Mouse (Mus musculus): ENCODE measurements at regions not wholly inside any gene's neighbourhood (a gene's known extent, or its start where the extent isn't known, plus 50 kb on each side); places are given as distances from the start of the nearest gene placed in this dataset.

GRCm38 (mm10) chr14:73891451-73891850 lies 230.4 kb downstream of the Gm21750 start:
- no peaks in the 10 kb centered on the region for H3K27me3 ChIP-seq (replicated peaks)
- no peak overlapping the region for H3K9ac ChIP-seq
- WGBS, result 77% methylated on average over 2 of the region's 2 CpGs
- H3K36me3 ChIP-seq (replicated peaks), result no peaks in the 10 kb centered on the region
- no peaks in the 10 kb centered on the region for H3K4me1 ChIP-seq
- no peak for ATAC-seq (replicated peaks)
- no peaks in the 10 kb centered on the region for H3K9me3 ChIP-seq
- no peak overlapping the region for H3K4me3 ChIP-seq
- no peak overlapping the region for H3K4me2 ChIP-seq
- no peak overlapping the region for H3K27ac ChIP-seq

- Histone ChIP-seq H3K4me2 (no peak overlapping the region), H3K9me3 (no peaks in the 10 kb centered on the region), H3K36me3 (replicated peaks) (no peaks in the 10 kb centered on the region), H3K27ac (no peak overlapping the region), H3K9ac (no peak overlapping the region), H3K27me3 (replicated peaks) (no peaks in the 10 kb centered on the region), H3K4me1 (no peaks in the 10 kb centered on the region), H3K4me3 (no peak overlapping the region)
- no peak for ATAC-seq (replicated peaks)
- 73% methylated on average over 2 of the region's 2 CpGs for WGBS
Observed at GRCm38 (mm10) chr14:73894844-73895243, 233.8 kb downstream of the Gm21750 start.

- no peak overlapping the region for H3K9ac ChIP-seq
Observed at GRCm38 (mm10) chr14:73895266-73895665, 234.2 kb downstream of the Gm21750 start.

GRCm38 (mm10) chr14:73899078-73899477 lies 238.1 kb downstream of the Gm21750 start:
- no peak overlapping the region for H3K27ac ChIP-seq
- ATAC-seq (replicated peaks), result no peak
- H3K27me3 ChIP-seq (replicated peaks), result no peaks in the 10 kb centered on the region
- H3K9ac ChIP-seq, result no peak overlapping the region
- H3K4me3 ChIP-seq, result no peak overlapping the region
- no peaks in the 10 kb centered on the region for H3K4me1 ChIP-seq
- no peaks in the 10 kb centered on the region for H3K36me3 ChIP-seq (replicated peaks)
- no peaks in the 10 kb centered on the region for H3K9me3 ChIP-seq
- H3K4me2 ChIP-seq, result no peak overlapping the region

More at GRCm38 (mm10) chr14:73895266-73895665, 234.2 kb downstream of the Gm21750 start:
- H3K4me1 ChIP-seq, result no peaks in the 10 kb centered on the region
- H3K27me3 ChIP-seq (replicated peaks), result no peaks in the 10 kb centered on the region
- no peak overlapping the region for H3K27ac ChIP-seq
- H3K4me3 ChIP-seq, result no peak overlapping the region
- no peaks in the 10 kb centered on the region for H3K9me3 ChIP-seq
- 74% methylated on average over 3 of the region's 3 CpGs for WGBS
- H3K36me3 ChIP-seq (replicated peaks), result no peaks in the 10 kb centered on the region
- H3K4me2 ChIP-seq, result no peak overlapping the region
- no peak for ATAC-seq (replicated peaks)

- ATAC-seq (replicated peaks), result no peak
- H3K4me3 ChIP-seq, result no peak overlapping the region
Observed at GRCm38 (mm10) chr14:73902085-73902713, 241.2 kb downstream of the Gm21750 start.

GRCm38 (mm10) chr14:73913756-73914448 lies 252.9 kb downstream of the Gm21750 start:
- Histone ChIP-seq H3K9me3 (no peaks in the 10 kb centered on the region), H3K9ac (no peak overlapping the region), H3K4me3 (no peak overlapping the region), H3K27me3 (replicated peaks) (no peaks in the 10 kb centered on the region), H3K4me2 (no peak overlapping the region), H3K36me3 (replicated peaks) (no peaks in the 10 kb centered on the region), H3K4me1 (no peaks in the 10 kb centered on the region), H3K27ac (no peak overlapping the region)
- ATAC-seq (replicated peaks), result no peak
- 73% methylated on average over 5 of the region's 5 CpGs for WGBS

More at GRCm38 (mm10) chr14:73902085-73902713, 241.2 kb downstream of the Gm21750 start:
- H3K4me1 ChIP-seq, result no peaks in the 10 kb centered on the region
- no peak overlapping the region for H3K27ac ChIP-seq
- no peaks in the 10 kb centered on the region for H3K27me3 ChIP-seq (replicated peaks)
- no peaks in the 10 kb centered on the region for H3K36me3 ChIP-seq (replicated peaks)
- 96% methylated on average over 6 of the region's 6 CpGs for WGBS
- no peaks in the 10 kb centered on the region for H3K9me3 ChIP-seq
- H3K9ac ChIP-seq, result no peak overlapping the region
- H3K4me2 ChIP-seq, result no peak overlapping the region

- Histone ChIP-seq H3K4me3 (no peak overlapping the region), H3K36me3 (replicated peaks) (no peaks in the 10 kb centered on the region), H3K9ac (no peak overlapping the region), H3K27me3 (replicated peaks) (no peaks in the 10 kb centered on the region), H3K9me3 (no peaks in the 10 kb centered on the region), H3K4me1 (no peaks in the 10 kb centered on the region), H3K4me2 (no peak overlapping the region), H3K27ac (no peak overlapping the region)
- no peak for ATAC-seq (replicated peaks)
Observed at GRCm38 (mm10) chr14:73915990-73916389, 255.0 kb downstream of the Gm21750 start.

- Histone ChIP-seq H3K9me3 (no peaks in the 10 kb centered on the region), H3K27me3 (replicated peaks) (no peaks in the 10 kb centered on the region), H3K36me3 (replicated peaks) (no peaks in the 10 kb centered on the region), H3K4me2 (no peak overlapping the region), H3K4me3 (no peak overlapping the region), H3K9ac (no peak overlapping the region), H3K27ac (no peak overlapping the region), H3K4me1 (no peaks in the 10 kb centered on the region)
- WGBS, result 72% methylated on average over 2 of the region's 2 CpGs
- no peak for ATAC-seq (replicated peaks)
Observed at GRCm38 (mm10) chr14:73931095-73931494, 270.1 kb downstream of the Gm21750 start.

- Histone ChIP-seq H3K9ac (no peak overlapping the region), H3K27me3 (replicated peaks) (no peaks in the 10 kb centered on the region), H3K27ac (no peak overlapping the region), H3K4me1 (no peaks in the 10 kb centered on the region), H3K36me3 (replicated peaks) (no peaks in the 10 kb centered on the region), H3K4me3 (no peak overlapping the region), H3K4me2 (no peak overlapping the region), H3K9me3 (no peaks in the 10 kb centered on the region)
- ATAC-seq (replicated peaks), result no peak
- WGBS, result 82% methylated on average over 2 of the region's 2 CpGs
Observed at GRCm38 (mm10) chr14:73947316-73947715, 286.3 kb downstream of the Gm21750 start.

- H3K4me2 ChIP-seq, result no peak overlapping the region
- H3K36me3 ChIP-seq (replicated peaks), result no peaks in the 10 kb centered on the region
- no peak overlapping the region for H3K27ac ChIP-seq
- no peak overlapping the region for H3K9ac ChIP-seq
- WGBS, result 84% methylated on average over 4 of the region's 4 CpGs
- H3K4me3 ChIP-seq, result no peak overlapping the region
- no peaks in the 10 kb centered on the region for H3K27me3 ChIP-seq (replicated peaks)
- ATAC-seq (replicated peaks), result no peak
- no peaks in the 10 kb centered on the region for H3K4me1 ChIP-seq
- H3K9me3 ChIP-seq, result no peaks in the 10 kb centered on the region
Observed at GRCm38 (mm10) chr14:73952511-73952910, 291.5 kb downstream of the Gm21750 start.

GRCm38 (mm10) chr14:73978694-73979093 lies 317.7 kb downstream of the Gm21750 start:
- H3K27ac ChIP-seq, result no peak overlapping the region
- H3K4me1 ChIP-seq, result no peaks in the 10 kb centered on the region
- no peaks in the 10 kb centered on the region for H3K36me3 ChIP-seq (replicated peaks)
- no peak overlapping the region for H3K4me2 ChIP-seq
- H3K9me3 ChIP-seq, result no peaks in the 10 kb centered on the region
- H3K4me3 ChIP-seq, result no peak overlapping the region
- 50% methylated on average over 1 of the region's 1 CpGs for WGBS
- ATAC-seq (replicated peaks), result no peak
- H3K27me3 ChIP-seq (replicated peaks), result no peaks in the 10 kb centered on the region
- H3K9ac ChIP-seq, result no peak overlapping the region

- Histone ChIP-seq H3K9me3 (no peaks in the 10 kb centered on the region), H3K4me3 (no peak overlapping the region), H3K36me3 (replicated peaks) (no peaks in the 10 kb centered on the region), H3K4me2 (no peak overlapping the region), H3K27ac (no peak overlapping the region), H3K4me1 (no peaks in the 10 kb centered on the region), H3K27me3 (replicated peaks) (no peaks in the 10 kb centered on the region), H3K9ac (no peak overlapping the region)
- 88% methylated on average over 4 of the region's 4 CpGs for WGBS
- no peak for ATAC-seq (replicated peaks)
Observed at GRCm38 (mm10) chr14:73996229-73996628, 335.2 kb downstream of the Gm21750 start.

GRCm38 (mm10) chr14:73997796-73998195 lies 336.8 kb downstream of the Gm21750 start:
- Histone ChIP-seq H3K4me2 (no peak overlapping the region), H3K27ac (no peak overlapping the region), H3K4me1 (no peaks in the 10 kb centered on the region), H3K9me3 (no peaks in the 10 kb centered on the region), H3K36me3 (replicated peaks) (no peaks in the 10 kb centered on the region), H3K9ac (no peak overlapping the region), H3K4me3 (no peak overlapping the region), H3K27me3 (replicated peaks) (no peaks in the 10 kb centered on the region)
- no peak for ATAC-seq (replicated peaks)
- WGBS, result 83% methylated on average over 2 of the region's 2 CpGs
